Mouse (Mus musculus): ENCODE results near the gene Tmem38b. TPM values are rescaled to one million over a fixed set of nuclear protein-coding genes. Genes with fewer than 3 reads are reported as not detected.

The Tmem38b gene
- total and polyA plus RNA-seq, 2 experiments from 2014 or later, result 2.0 to 10.4 TPM

- WGBS, result 57% methylated on average over 1 of the region's 1 CpGs
- no peaks in the 10 kb centered on the region for H3K9me3 ChIP-seq (replicated peaks; ENCODE audit: control insufficient read depth, low read length)
- H3K9ac ChIP-seq (replicated peaks; ENCODE audit: low read depth, low read length), result no peak overlapping the region
- no peak for ATAC-seq (ENCODE audit: insufficient read depth, low read depth)
- no peaks in the 10 kb centered on the region for H3K36me3 ChIP-seq (replicated peaks; ENCODE audit: control insufficient read depth, insufficient read depth, low read length)
- no peak for DNase-seq (ENCODE audit: low spot score)
- no peaks in the 10 kb centered on the region for H3K27me3 ChIP-seq (ENCODE audit: control insufficient read depth, insufficient read depth, low read length)
- H3K4me1 ChIP-seq (ENCODE audit: control insufficient read depth, insufficient read depth), result no peaks in the 10 kb centered on the region
- TF ChIP-seq EP300 (IDR thresholded peaks at IDR 0.05; ENCODE audit: low read depth) (no peak), CTCF (IDR thresholded peaks at IDR 0.05; ENCODE audit: low read depth) (no peak)
- no peak overlapping the region for H3K4me3 ChIP-seq (ENCODE audit: low read depth, low read length)
- no peak overlapping the region for H3K27ac ChIP-seq (ENCODE audit: low read depth)
- no peak overlapping the region for H3K4me2 ChIP-seq (ENCODE audit: low read depth, low read length)
Observed at GRCm38 (mm10) chr4:53895335-53895734, 69.5 kb downstream of the Tmem38b start.

GRCm38 (mm10) chr4:53896150-53896833 is 70.4 kb downstream of the Tmem38b start:
- Histone ChIP-seq H3K27ac (ENCODE audit: low read depth) (no peak overlapping the region), H3K9ac (replicated peaks; ENCODE audit: low read depth, low read length) (no peak overlapping the region), H3K36me3 (replicated peaks; ENCODE audit: control insufficient read depth, insufficient read depth, low read length) (no peaks in the 10 kb centered on the region), H3K4me1 (ENCODE audit: control insufficient read depth, insufficient read depth) (no peaks in the 10 kb centered on the region), H3K4me3 (ENCODE audit: low read depth, low read length) (no peak overlapping the region), H3K9me3 (replicated peaks; ENCODE audit: control insufficient read depth, low read length) (no peaks in the 10 kb centered on the region), H3K27me3 (ENCODE audit: control insufficient read depth, insufficient read depth, low read length) (no peaks in the 10 kb centered on the region), H3K4me2 (ENCODE audit: low read depth, low read length) (no peak overlapping the region)
- no peak for ATAC-seq (ENCODE audit: insufficient read depth, low read depth)
- TF ChIP-seq EP300 (IDR thresholded peaks at IDR 0.05; ENCODE audit: low read depth) (no peak), CTCF (IDR thresholded peaks at IDR 0.05; ENCODE audit: low read depth) (no peak)
- WGBS, result 69% methylated on average over 7 of the region's 7 CpGs
- DNase-seq (ENCODE audit: low spot score), result no peak

GRCm38 (mm10) chr4:53900386-53900971 is 74.6 kb downstream of the Tmem38b start:
- ATAC-seq (ENCODE audit: insufficient read depth, low read depth) (no peak), DNase-seq (ENCODE audit: low spot score) (no peak)
- no peak overlapping the region for H3K4me2 ChIP-seq (ENCODE audit: low read depth, low read length)
- H3K27me3 ChIP-seq (ENCODE audit: control insufficient read depth, insufficient read depth, low read length), result no peaks in the 10 kb centered on the region
- H3K27ac ChIP-seq (ENCODE audit: low read depth), result no peak overlapping the region
- no peak overlapping the region for H3K4me3 ChIP-seq (ENCODE audit: low read depth, low read length)
- 32% methylated on average over 6 of the region's 6 CpGs for WGBS
- TF ChIP-seq CTCF (IDR thresholded peaks at IDR 0.05; ENCODE audit: low read depth) (no peak), EP300 (IDR thresholded peaks at IDR 0.05; ENCODE audit: low read depth) (no peak)
- no peak overlapping the region for H3K9ac ChIP-seq (replicated peaks; ENCODE audit: low read depth, low read length)
- H3K4me1 ChIP-seq (ENCODE audit: control insufficient read depth, insufficient read depth), result no peaks in the 10 kb centered on the region
- H3K36me3 ChIP-seq (replicated peaks; ENCODE audit: control insufficient read depth, insufficient read depth, low read length), result no peaks in the 10 kb centered on the region
- H3K9me3 ChIP-seq (replicated peaks; ENCODE audit: control insufficient read depth, low read length), result no peaks in the 10 kb centered on the region

GRCm38 (mm10) chr4:53904335-53904734 is 78.5 kb downstream of the Tmem38b start:
- Histone ChIP-seq H3K4me3 (ENCODE audit: low read depth, low read length) (no peak overlapping the region), H3K27ac (ENCODE audit: low read depth) (no peak overlapping the region), H3K27me3 (ENCODE audit: control insufficient read depth, insufficient read depth, low read length) (no peaks in the 10 kb centered on the region), H3K4me2 (ENCODE audit: low read depth, low read length) (no peak overlapping the region), H3K4me1 (ENCODE audit: control insufficient read depth, insufficient read depth) (no peaks in the 10 kb centered on the region), H3K9ac (replicated peaks; ENCODE audit: low read depth, low read length) (no peak overlapping the region), H3K9me3 (replicated peaks; ENCODE audit: control insufficient read depth, low read length) (no peaks in the 10 kb centered on the region), H3K36me3 (replicated peaks; ENCODE audit: control insufficient read depth, insufficient read depth, low read length) (no peaks in the 10 kb centered on the region)
- TF ChIP-seq EP300 (IDR thresholded peaks at IDR 0.05; ENCODE audit: low read depth) (no peak), CTCF (IDR thresholded peaks at IDR 0.05; ENCODE audit: low read depth) (no peak)
- WGBS, result 80% methylated on average over 7 of the region's 7 CpGs
- DNase-seq (ENCODE audit: low spot score) (no peak), ATAC-seq (ENCODE audit: insufficient read depth, low read depth) (no peak)

- Histone ChIP-seq H3K27me3 (ENCODE audit: control insufficient read depth, insufficient read depth, low read length) (no peaks in the 10 kb centered on the region), H3K9me3 (replicated peaks; ENCODE audit: control insufficient read depth, low read length) (no peaks in the 10 kb centered on the region), H3K36me3 (replicated peaks; ENCODE audit: control insufficient read depth, insufficient read depth, low read length) (no peaks in the 10 kb centered on the region), H3K27ac (ENCODE audit: low read depth) (no peak overlapping the region), H3K9ac (replicated peaks; ENCODE audit: low read depth, low read length) (no peak overlapping the region), H3K4me2 (ENCODE audit: low read depth, low read length) (no peak overlapping the region), H3K4me1 (ENCODE audit: control insufficient read depth, insufficient read depth) (no peaks in the 10 kb centered on the region), H3K4me3 (ENCODE audit: low read depth, low read length) (no peak overlapping the region)
- DNase-seq (ENCODE audit: low spot score), result peak; percentile 10
- no peak for ATAC-seq (ENCODE audit: insufficient read depth, low read depth)
- 32% methylated on average over 6 of the region's 6 CpGs for WGBS
- TF ChIP-seq EP300 (IDR thresholded peaks at IDR 0.05; ENCODE audit: low read depth), result no peak
- TF ChIP-seq CTCF (IDR thresholded peaks at IDR 0.05; ENCODE audit: low read depth), result peak; percentile 40
Observed at GRCm38 (mm10) chr4:53905537-53905936, 79.7 kb downstream of the Tmem38b start.
